Mouse (Mus musculus): ENCODE data around the gene Capza1. TPM values are rescaled to one million over a fixed set of nuclear protein-coding genes. Genes with fewer than 3 reads are reported as not detected.
A peak's percentile ranks its signal among the peaks of the same experiment; 100 is the strongest.
"Not testable (repeated sequence)": the region's sequence is repeated elsewhere in the genome, so short reads cannot be mapped to it uniquely, and the experiment has no call there.

The Capza1 gene
- polyA plus RNA-seq, 1 experiment from 2014 or later = 206 TPM

DNA sequence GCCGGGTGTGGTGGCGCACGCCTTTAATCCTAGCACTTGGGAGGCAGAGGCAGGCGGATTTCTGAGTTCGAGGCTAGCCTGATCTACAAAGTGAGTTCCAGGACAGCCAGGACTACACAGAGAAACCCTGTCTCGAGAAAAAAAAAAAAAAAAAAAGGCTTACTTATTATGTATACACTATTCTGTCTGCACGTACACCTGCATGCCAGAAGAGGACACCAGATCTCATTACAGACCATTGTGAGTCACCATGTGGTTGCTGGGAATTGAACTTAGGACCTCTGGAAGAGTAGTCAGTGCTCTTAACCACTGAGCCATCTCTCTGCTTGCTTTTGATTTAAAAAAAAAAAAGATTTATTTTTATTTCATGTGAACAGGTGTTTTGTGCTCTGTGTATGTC is 51.1 kb downstream of the Capza1 start:
- H3K27me3 ChIP-seq (ENCODE audit: poor library complexity, severe bottlenecking); DNase-seq (ENCODE audit: extremely low spot score, low spot score); H3K27ac ChIP-seq; H3K4me3 ChIP-seq; H3K9me3 ChIP-seq; H3K36me3 ChIP-seq (replicated peaks): not testable (repeated sequence)
- WGBS = 93% methylated on average over 7 of the region's 7 CpGs
- H3K4me1 ChIP-seq = peaks cover 14% of the 10 kb centered on the region

GRCm38 (mm10) chr3:104812254-104812653 is 52.1 kb downstream of the Capza1 start:
- WGBS = 88% methylated on average over 4 of the region's 4 CpGs
- no peaks in the 10 kb centered on the region for H3K27me3 ChIP-seq (ENCODE audit: poor library complexity, severe bottlenecking)
- peaks cover 6% of the 10 kb centered on the region for H3K4me1 ChIP-seq
- peaks cover 4% of the 10 kb centered on the region; the same call in 1 of the 2 replicates for H3K36me3 ChIP-seq (replicated peaks)
- H3K9me3 ChIP-seq = no peaks in the 10 kb centered on the region
- H3K4me3 ChIP-seq = no peak overlapping the region
- H3K27ac ChIP-seq = no peak overlapping the region
- DNase-seq (ENCODE audit: extremely low spot score, low spot score) = no peak

GRCm38 (mm10) chr3:104811752-104812151 is 52.6 kb downstream of the Capza1 start:
- H3K27me3 ChIP-seq (ENCODE audit: poor library complexity, severe bottlenecking) = no peaks in the 10 kb centered on the region
- no peak for DNase-seq (ENCODE audit: extremely low spot score, low spot score)
- H3K36me3 ChIP-seq (replicated peaks) = peaks cover 4% of the 10 kb centered on the region; the same call in 1 of the 2 replicates
- H3K4me3 ChIP-seq = no peak overlapping the region
- WGBS = 18% methylated on average over 3 of the region's 3 CpGs
- no peak overlapping the region for H3K27ac ChIP-seq
- H3K9me3 ChIP-seq = no peaks in the 10 kb centered on the region
- H3K4me1 ChIP-seq = peaks cover 1% of the 10 kb centered on the region; the same call in 1 of the 2 replicates

DNA sequence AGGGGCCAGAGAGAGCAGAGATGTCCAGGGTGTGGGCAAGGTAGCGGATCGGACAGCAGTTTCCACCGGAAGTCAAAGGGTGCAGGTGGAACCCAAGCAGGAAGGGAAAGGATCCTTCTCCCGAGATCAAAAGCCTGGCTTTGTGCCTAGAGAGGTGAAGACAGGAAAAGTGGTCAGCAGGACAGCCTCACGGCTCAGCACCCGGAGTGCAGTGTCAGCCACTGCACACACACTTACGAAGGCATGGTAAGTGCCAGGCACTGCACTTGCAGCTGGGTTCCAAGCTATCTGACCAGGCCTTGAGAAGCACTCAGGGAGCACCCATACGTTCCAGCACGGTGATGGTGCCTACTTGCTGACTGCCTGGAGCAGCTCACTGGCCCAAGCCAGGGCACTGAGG is 58.8 kb downstream of the Capza1 start:
- Histone ChIP-seq H3K4me1 (no peaks in the 10 kb centered on the region), H3K27me3 (ENCODE audit: poor library complexity, severe bottlenecking) (no peaks in the 10 kb centered on the region), H3K9me3 (no peaks in the 10 kb centered on the region), H3K4me3 (no peak overlapping the region), H3K27ac (no peak overlapping the region), H3K36me3 (replicated peaks) (peaks cover 34% of the 10 kb centered on the region)
- WGBS = 92% methylated on average over 9 of the region's 9 CpGs
- no peak for DNase-seq (ENCODE audit: extremely low spot score, low spot score)

DNA sequence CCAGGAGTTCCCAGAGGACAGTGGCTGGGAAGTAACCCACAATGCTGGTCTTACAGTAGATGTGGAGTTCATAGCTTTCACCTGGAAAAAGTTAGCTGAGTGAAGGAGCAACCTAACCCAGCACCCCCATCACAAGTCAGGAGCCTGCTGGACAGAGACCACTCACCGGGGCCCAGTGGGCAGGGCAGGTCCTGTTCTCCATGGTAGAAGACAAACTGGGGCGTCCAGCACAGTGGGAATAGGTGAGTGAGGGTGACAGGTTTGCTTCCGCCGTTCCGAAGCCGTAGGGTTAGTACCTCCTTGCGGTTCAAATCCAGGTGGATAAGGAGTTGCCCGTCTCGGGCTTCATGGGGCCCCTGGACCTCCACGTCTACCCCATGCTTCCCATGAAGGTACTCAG is 60.0 kb downstream of the Capza1 start:
- DNase-seq (ENCODE audit: extremely low spot score, low spot score) = no peak
- no peak overlapping the region for H3K27ac ChIP-seq
- H3K4me1 ChIP-seq = no peaks in the 10 kb centered on the region

GRCm38 (mm10) chr3:104801481-104801880 is 62.8 kb downstream of the Capza1 start:
- DNase-seq (ENCODE audit: extremely low spot score, low spot score) = no peak
- no peak overlapping the region for H3K27ac ChIP-seq
- H3K4me3 ChIP-seq = no peak overlapping the region
- H3K27me3 ChIP-seq (ENCODE audit: poor library complexity, severe bottlenecking) = no peaks in the 10 kb centered on the region
- H3K4me1 ChIP-seq = no peaks in the 10 kb centered on the region
- WGBS = 89% methylated on average over 6 of the region's 6 CpGs
- H3K9me3 ChIP-seq = no peaks in the 10 kb centered on the region
- H3K36me3 ChIP-seq (replicated peaks) = peaks cover 66% of the 10 kb centered on the region

More for the DNA sequence above, 60.0 kb downstream of the Capza1 start:
- 92% methylated on average over 10 of the region's 10 CpGs for WGBS
- Histone ChIP-seq H3K9me3 (no peaks in the 10 kb centered on the region), H3K4me3 (no peak overlapping the region), H3K27me3 (ENCODE audit: poor library complexity, severe bottlenecking) (no peaks in the 10 kb centered on the region), H3K36me3 (replicated peaks) (peaks cover 46% of the 10 kb centered on the region)

DNA sequence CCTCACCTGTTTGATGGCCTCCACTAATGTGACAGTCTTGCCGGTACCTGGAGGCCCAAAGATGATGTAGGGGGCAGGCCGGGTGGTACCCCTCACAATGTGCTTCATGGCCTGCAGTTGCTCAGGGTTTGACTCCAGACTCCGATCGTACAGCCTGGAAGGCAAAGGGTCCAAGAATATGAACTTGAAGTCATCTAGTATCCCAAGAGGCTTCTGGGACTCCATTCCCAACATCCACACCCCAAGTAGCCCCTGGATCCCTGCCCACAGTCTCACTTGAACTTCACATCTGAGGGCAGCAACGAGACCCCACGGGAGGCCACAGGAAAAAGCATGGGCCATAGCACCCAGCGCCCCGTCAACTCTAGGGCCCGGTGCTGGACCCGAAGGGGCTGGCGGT is 63.6 kb downstream of the Capza1 start:
- Histone ChIP-seq H3K27ac (no peak overlapping the region), H3K4me1 (peaks cover 6% of the 10 kb centered on the region), H3K4me3 (no peak overlapping the region), H3K9me3 (no peaks in the 10 kb centered on the region), H3K27me3 (ENCODE audit: poor library complexity, severe bottlenecking) (no peaks in the 10 kb centered on the region), H3K36me3 (replicated peaks) (peaks cover 74% of the 10 kb centered on the region)
- WGBS = 96% methylated on average over 11 of the region's 11 CpGs
- DNase-seq (ENCODE audit: extremely low spot score, low spot score) = no peak

DNA sequence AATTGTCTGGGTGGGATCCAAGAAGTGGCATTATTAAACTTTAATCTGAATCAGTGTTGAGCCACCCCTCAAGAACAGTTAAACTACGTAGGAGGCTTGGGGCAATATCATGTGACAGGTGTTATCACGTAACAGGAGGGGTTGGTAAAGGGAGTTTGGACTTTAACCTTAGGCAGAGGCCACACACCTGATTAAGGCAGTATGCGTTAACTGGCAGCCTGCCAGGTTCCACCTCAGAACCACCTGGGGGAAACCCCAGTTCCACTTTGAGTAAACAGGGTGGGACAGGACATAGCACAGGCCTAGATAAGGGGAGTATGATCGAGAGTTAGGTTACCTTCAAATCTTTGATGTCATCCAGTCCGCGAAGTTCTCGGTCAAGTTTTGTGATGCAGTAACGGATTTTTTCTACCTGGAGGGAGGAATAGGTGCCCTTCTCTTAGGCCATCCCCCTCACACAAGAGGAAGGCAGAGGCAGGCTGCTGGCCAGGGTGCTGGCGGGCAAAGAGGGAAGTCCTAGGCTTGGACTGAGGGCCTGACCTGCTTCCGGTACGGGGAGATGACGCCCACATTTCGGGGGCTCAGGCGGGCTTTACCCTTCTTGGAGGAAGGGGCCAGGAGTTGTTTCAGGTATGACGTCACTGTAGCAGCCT is 67.7 kb downstream of the Capza1 start:
- DNase-seq (ENCODE audit: extremely low spot score, low spot score) = no peak

DNA sequence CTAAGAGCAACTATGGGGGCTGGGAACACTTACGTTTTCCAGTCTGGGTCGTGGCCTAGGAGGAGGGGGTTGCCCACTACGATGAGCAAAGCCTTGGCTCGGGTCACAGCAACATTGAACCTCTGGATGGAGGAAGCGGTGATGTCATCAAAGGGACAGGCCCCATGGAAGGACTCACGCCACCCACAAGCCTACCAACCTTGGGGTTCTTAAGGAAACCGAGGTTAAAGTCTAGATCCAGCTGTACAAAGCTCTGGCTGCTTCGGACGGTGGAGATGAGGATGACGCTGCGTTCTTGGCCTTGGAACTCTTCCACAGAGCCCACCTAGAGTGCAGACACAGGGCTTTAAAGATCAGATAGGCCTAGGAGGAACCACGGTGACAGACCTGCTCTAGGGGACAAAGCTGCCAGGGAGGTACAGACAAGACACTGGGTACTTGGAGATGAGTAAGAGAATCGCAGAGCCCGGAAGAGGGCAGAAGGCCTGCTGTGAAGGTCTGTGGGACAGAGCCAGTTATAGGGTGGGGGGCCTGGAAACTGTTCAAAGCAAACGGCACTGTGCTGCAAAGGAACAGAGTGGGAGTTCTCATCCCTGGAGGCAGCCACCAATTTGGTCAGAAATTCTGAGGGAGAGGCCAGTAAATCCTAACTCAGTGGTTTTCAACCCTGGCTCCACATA is 68.5 kb downstream of the Capza1 start:
- WGBS = 79% methylated on average over 15 of the region's 15 CpGs
- H3K4me1 ChIP-seq = peaks cover 52% of the 10 kb centered on the region
- no peaks in the 10 kb centered on the region for H3K27me3 ChIP-seq (ENCODE audit: poor library complexity, severe bottlenecking)
- peak overlapping the region; percentile 77 for H3K27ac ChIP-seq
- H3K4me3 ChIP-seq = no peak overlapping the region
- H3K9me3 ChIP-seq = no peaks in the 10 kb centered on the region
- peaks cover 82% of the 10 kb centered on the region for H3K36me3 ChIP-seq (replicated peaks)
- no peak for DNase-seq (ENCODE audit: extremely low spot score, low spot score)

More for the DNA sequence above, 67.7 kb downstream of the Capza1 start:
- Histone ChIP-seq H3K9me3 (no peaks in the 10 kb centered on the region), H3K4me3 (no peak overlapping the region), H3K27ac (no peak overlapping the region), H3K27me3 (ENCODE audit: poor library complexity, severe bottlenecking) (no peaks in the 10 kb centered on the region), H3K4me1 (peaks cover 44% of the 10 kb centered on the region), H3K36me3 (replicated peaks) (peaks cover 89% of the 10 kb centered on the region)
- WGBS = 89% methylated on average over 15 of the region's 15 CpGs

DNA sequence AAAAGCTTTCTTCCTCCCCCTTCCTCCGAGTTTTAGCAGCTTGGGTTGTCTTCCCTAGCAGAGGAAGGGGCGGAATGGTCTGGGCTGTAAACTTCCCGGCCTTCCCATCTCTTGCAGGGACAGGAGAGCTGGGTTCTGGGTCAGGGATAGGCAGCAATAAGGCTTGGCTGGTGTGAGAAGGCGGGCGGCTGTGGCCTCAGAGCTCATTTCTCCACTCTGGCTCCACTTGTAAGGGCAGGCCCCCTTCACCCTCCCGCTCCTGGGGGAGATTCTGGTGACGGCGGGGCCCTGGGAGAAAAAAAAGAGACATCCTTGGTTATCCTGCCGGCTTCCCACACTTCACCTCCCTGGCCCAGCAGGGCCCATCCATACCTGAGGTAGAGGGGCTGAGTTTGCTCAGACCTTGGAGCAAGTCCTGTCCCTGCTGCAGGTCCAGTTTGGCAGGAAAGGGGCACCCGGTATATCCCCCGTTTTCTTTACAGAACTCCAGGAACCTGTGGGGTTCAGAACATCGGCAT is 69.3 kb downstream of the Capza1 start:
- 0 out of 2 replicates have a peak, but pooled peaks cover 4% of the 10 kb centered on the region for H3K27me3 ChIP-seq (ENCODE audit: poor library complexity, severe bottlenecking)
- DNase-seq (ENCODE audit: extremely low spot score, low spot score) = no peak
- H3K9me3 ChIP-seq = no peaks in the 10 kb centered on the region
- 77% methylated on average over 12 of the region's 12 CpGs for WGBS
- H3K36me3 ChIP-seq (replicated peaks) = peaks cover 74% of the 10 kb centered on the region
- H3K27ac ChIP-seq = peak overlapping the region; percentile 77
- H3K4me3 ChIP-seq = no peak overlapping the region
- peaks cover 60% of the 10 kb centered on the region for H3K4me1 ChIP-seq

GRCm38 (mm10) chr3:104793871-104794828 is 70.2 kb downstream of the Capza1 start:
- WGBS = 62% methylated on average over 20 of the region's 20 CpGs
- Histone ChIP-seq H3K27ac (peak overlapping the region; percentile 77), H3K36me3 (replicated peaks) (peaks cover 65% of the 10 kb centered on the region), H3K9me3 (no peaks in the 10 kb centered on the region), H3K4me1 (peaks cover 69% of the 10 kb centered on the region), H3K27me3 (ENCODE audit: poor library complexity, severe bottlenecking) (peaks cover 12% of the 10 kb centered on the region; the same call in 1 of the 2 replicates), H3K4me3 (peak overlapping the region; percentile 16; the same call in 1 of the 2 replicates)
- peak; percentile 77 for DNase-seq (ENCODE audit: extremely low spot score, low spot score)

Measured in forebrain, embryonic 10.5 days (tissue).